Mouse (Mus musculus): ENCODE data around the gene Prepl. TPM values are rescaled to one million over a fixed set of nuclear protein-coding genes. Genes with fewer than 3 reads are reported as not detected.

The Prepl gene
- 13.5 and 15.3 TPM in 2 replicates for total RNA-seq (2015)
- 7.9 and 10.3 TPM in 2 replicates for total RNA-seq (2017)

- ATAC-seq (ENCODE audit: poor library complexity, severe bottlenecking), result peak; percentile 92
Measured at GRCm38 (mm10) chr17:85090120-85091099, at the start of gene Prepl, which contains the start of gene Camkmt. Prepl (minus strand) TSS chr17:85090241. Camkmt (plus strand) TSS chr17:85090552.

GRCm38 (mm10) chr17:85138393-85138792 is 48.4 kb upstream of the Prepl start:
- no peak for ATAC-seq (ENCODE audit: poor library complexity, severe bottlenecking)

GRCm38 (mm10) chr17:85116643-85117042 is 26.6 kb upstream of the Prepl start:
- ATAC-seq (ENCODE audit: poor library complexity, severe bottlenecking), result peak; percentile 52; the same call in 1 of the 2 replicates

- ATAC-seq (ENCODE audit: poor library complexity, severe bottlenecking), result no peak
Measured at GRCm38 (mm10) chr17:85113441-85113840, 23.4 kb upstream of the Prepl start.

- no peak; the same call in 1 of the 2 replicates for ATAC-seq (ENCODE audit: poor library complexity, severe bottlenecking)
Measured at GRCm38 (mm10) chr17:85110640-85111039, 20.6 kb upstream of the Prepl start.

- ATAC-seq (ENCODE audit: poor library complexity, severe bottlenecking), result peak; percentile 77
Measured at GRCm38 (mm10) chr17:85103310-85103709, 13.3 kb upstream of the Prepl start.

- ATAC-seq (ENCODE audit: poor library complexity, severe bottlenecking), result no peak
Measured at GRCm38 (mm10) chr17:85101751-85102150, 11.7 kb upstream of the Prepl start.

- ATAC-seq (ENCODE audit: poor library complexity, severe bottlenecking), result no peak
Measured at GRCm38 (mm10) chr17:85100232-85100631, 10.2 kb upstream of the Prepl start.

GRCm38 (mm10) chr17:85098677-85099323 is 8.8 kb upstream of the Prepl start:
- no peak for ATAC-seq (ENCODE audit: poor library complexity, severe bottlenecking)

GRCm38 (mm10) chr17:85096396-85096795 is 6.4 kb upstream of the Prepl start:
- no peak for ATAC-seq (ENCODE audit: poor library complexity, severe bottlenecking)

- ATAC-seq (ENCODE audit: poor library complexity, severe bottlenecking), result no peak
Measured at GRCm38 (mm10) chr17:85091762-85092161, 1.7 kb upstream of the Prepl start.

- peak; percentile 3 for ATAC-seq (ENCODE audit: poor library complexity, severe bottlenecking)
Measured at GRCm38 (mm10) chr17:85089621-85090020, 420 bp downstream of the Prepl start.

- no peak for ATAC-seq (ENCODE audit: poor library complexity, severe bottlenecking)
Measured at GRCm38 (mm10) chr17:85089011-85089410, 1.0 kb downstream of the Prepl start.

- ATAC-seq (ENCODE audit: poor library complexity, severe bottlenecking), result no peak
Measured at GRCm38 (mm10) chr17:85088401-85088800, 1.6 kb downstream of the Prepl start.

- ATAC-seq (ENCODE audit: poor library complexity, severe bottlenecking), result no peak
Measured at GRCm38 (mm10) chr17:85087591-85087990, 2.5 kb downstream of the Prepl start.

GRCm38 (mm10) chr17:85086501-85086900 is 3.5 kb downstream of the Prepl start:
- ATAC-seq (ENCODE audit: poor library complexity, severe bottlenecking), result no peak

GRCm38 (mm10) chr17:85085335-85085734 is 4.7 kb downstream of the Prepl start:
- no peak for ATAC-seq (ENCODE audit: poor library complexity, severe bottlenecking)

- no peak for ATAC-seq (ENCODE audit: poor library complexity, severe bottlenecking)
Measured at GRCm38 (mm10) chr17:85080781-85081180, 9.3 kb downstream of the Prepl start.

GRCm38 (mm10) chr17:85079276-85079675 is 10.8 kb downstream of the Prepl start:
- no peak for ATAC-seq (ENCODE audit: poor library complexity, severe bottlenecking)

- no peak for ATAC-seq (ENCODE audit: poor library complexity, severe bottlenecking)
Measured at GRCm38 (mm10) chr17:85074083-85074482, 16.0 kb downstream of the Prepl start.

GRCm38 (mm10) chr17:85073214-85073613 is 16.8 kb downstream of the Prepl start:
- ATAC-seq (ENCODE audit: poor library complexity, severe bottlenecking), result no peak

- ATAC-seq (ENCODE audit: poor library complexity, severe bottlenecking), result no peak
Measured at GRCm38 (mm10) chr17:85072383-85072782, 17.7 kb downstream of the Prepl start.
